Mouse (Mus musculus) heart, adult 11 months (tissue): Measurements from ENCODE around the gene Stx5a.
"Not testable (repeated sequence)": the region's sequence is repeated elsewhere in the genome, so short reads cannot be mapped to it uniquely, and the experiment has no call there.

Experiments used
- DNase-seq: peaks from one replicate; pipeline ENCODE4 v3.0.0; 2022

The Stx5a gene

DNA sequence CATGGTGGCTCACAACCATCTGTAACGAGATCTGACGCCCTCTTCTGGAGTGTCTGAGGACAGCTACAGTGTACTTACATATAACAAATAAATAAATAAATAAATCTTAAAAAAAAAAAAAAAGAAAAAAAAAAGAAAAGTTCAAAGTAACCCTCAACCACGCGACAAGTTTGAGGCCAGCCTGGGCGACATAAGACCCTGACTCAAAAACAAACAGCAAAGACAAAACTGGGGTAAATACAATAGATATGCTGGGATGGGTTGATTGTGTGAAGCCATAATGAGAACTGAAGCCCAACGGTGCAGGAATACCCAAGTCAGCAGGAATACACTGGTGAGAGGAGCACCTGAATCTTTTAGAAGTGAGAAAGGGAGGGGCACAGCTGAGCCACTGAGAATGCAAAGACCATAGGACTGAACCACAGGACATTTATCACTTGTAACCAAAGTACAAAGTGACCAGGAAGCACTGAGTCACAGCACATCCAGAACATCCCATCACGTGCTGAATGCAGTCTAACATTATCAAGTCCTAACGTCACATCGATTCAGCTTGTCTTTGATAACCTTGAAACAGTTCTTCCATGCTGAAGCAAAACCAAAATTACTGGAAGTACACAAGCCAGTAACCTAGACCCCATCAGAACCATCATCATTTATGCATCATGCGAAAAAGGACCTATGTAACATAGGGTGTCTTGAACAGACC lies 24.3 kb upstream of the Stx5a start:
- no peak for DNase-seq

DNA sequence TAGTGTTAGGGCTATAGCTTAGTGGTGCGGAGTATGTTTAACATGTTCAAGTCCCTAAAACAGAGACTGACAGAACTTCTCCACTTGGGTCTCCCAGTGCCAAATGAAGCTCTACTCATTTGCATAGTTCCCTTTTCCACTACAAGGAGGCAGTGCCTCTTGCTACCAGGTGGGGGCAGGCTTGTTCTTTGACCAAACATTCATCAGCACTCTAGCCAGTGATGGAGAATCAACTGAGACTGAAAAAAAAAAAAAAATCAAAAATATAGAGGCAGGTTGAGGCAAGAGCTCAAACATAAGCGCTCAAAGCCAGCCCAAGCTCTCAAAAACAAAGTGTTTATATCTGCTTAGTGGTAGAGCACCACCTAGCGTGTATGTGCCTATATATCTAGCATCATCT lies 22.9 kb upstream of the Stx5a start:
- peak; percentile 92 for DNase-seq

DNA sequence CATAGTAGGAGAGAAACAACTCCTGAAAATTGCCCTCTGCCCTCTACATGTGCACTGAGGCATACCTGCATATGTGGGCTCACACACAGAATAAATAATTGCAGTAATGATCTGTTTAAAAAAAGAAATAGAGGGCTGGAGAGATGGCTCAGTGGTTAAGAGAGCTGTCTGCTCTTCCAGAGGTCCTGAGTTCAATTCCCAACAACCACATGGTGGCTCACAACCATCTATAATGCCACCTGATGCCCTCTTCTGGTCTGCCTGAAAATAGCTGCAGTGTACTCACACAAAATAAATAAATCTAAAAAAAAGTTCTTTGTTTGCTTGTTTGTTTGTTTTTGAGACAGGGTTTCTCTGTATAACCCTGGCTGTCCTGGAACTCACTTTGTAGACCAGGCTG lies 22.2 kb upstream of the Stx5a start:
- DNase-seq: not testable (repeated sequence)

DNA sequence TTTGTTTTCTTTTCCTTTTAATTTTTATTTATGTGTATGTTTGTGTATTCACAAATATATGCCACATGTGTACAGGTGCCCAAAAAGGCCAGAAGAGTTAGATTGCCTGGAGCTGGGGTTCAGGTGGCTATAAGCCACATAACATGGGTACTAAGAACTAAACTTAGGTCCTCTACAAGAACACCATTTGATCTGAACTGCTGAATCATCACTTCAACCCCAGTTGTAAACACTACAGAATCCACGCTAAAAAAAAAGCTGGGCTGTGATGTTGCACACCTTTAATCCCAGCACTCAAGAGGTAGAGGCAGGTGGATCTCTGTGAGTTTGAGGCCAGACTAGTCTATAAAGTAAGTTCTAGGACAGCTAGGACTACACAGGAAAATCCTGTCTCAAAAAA lies 19.8 kb upstream of the Stx5a start:
- no peak for DNase-seq

DNA sequence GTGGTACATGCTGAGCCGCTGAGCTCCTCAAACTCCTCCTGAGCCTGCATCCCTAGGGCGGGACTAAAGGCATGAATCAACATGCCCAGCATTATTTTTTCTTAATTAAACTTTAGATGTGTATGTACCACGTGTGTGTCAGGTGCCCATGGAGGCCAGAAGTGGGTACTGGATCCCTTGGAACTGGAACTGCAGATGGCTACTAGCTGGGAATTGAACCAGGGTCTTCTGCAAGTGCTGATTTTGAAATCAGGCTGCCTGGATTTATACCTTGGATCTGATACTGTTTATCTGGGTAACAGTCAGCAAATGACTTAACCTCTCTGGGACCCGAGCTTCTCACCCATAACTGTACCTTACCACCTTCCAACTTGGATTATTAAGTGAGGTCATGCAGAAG lies 19.2 kb upstream of the Stx5a start:
- DNase-seq: no peak

DNA sequence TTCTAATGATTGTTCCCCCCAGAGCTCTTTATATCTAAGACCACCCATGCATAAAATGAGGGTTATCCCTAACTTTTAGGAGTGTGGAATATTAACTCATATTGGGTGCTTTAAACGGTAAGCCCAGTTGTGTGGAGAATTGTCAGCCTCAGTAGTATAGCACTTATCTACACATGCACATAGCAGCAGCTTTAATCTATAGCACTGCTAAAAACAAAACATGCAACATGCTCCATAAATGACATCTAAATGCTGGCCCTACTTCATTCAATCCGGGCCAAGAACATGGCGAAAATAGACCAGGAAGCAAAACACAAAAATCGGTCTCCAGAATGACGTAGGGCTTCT lies 18.7 kb upstream of the Stx5a start:
- DNase-seq: no peak

DNA sequence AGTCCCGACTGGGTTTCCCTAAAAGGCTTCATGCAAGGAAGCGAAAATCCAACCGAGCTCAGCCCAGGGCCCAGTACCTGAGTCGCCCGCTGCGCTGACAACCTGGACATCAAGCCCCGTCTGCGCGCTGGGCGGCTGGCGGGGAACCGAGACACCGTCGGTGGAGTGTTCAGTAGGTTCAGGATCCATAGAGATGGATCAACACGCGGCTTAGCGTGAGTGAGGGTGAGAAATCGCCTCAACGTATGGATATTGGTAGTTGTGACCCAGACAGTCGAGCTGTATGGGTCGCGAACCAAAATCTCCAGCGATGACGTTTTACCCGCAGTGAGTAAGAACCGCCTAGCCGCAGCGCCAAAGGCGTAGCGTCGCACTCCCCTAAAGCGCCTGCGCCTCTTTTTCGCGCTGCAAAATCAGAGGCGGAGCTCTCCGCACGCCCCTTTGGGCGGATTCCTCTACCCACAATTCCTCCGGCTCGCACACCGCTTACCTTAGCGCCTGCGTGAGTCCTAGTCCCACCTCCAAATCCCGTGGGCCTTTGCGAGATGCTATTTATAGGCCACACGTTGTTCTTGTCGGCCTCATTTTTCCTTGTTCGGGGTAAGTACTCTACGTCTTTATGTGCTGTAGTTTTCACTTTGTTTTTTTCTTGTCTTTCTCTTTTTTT lies 18.2 kb upstream of the Stx5a start, which contains the start of gene Slc3a2:
Gene Slc3a2 (minus strand): TSS at position 463 of the 667 bp plus-strand sequence.
- DNase-seq: peak; percentile 100

DNA sequence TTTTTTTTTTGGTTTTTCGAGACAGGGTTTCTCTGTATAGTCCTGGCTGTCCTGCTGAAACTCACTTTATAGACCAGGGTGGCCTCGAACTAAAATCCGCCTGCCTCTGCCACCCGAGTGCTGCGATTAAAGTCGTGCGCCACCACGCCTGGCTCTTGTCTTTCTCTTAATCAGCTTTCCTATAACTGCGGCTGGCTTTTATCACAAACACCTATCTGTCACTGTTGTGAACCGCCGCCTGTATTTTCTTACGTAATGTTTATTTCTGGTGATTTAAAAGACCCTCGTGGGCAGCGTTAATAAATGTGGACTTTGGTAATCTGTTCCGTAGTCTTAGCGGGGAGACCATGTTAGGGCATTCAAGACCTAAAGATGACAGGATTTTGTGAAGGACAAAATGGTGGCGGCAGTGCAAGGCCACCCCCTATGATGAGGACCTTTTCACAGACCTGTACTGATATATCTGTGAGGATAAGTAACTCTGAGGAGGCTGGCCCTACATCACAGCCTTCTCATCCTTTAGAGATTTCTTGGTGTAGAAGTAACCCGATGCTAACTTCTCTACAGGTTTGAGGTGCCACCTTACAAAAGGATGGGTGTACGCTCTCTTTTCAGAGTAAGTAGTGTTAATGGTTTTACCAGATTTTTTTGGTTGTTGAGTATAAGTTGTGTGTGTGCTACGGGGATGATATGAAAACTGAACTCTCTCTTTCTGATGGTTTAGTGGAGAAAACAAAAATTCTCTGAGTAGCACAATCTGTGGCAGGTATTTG lies 17.5 kb upstream of the Stx5a start:
- peak; percentile 90 for DNase-seq

DNA sequence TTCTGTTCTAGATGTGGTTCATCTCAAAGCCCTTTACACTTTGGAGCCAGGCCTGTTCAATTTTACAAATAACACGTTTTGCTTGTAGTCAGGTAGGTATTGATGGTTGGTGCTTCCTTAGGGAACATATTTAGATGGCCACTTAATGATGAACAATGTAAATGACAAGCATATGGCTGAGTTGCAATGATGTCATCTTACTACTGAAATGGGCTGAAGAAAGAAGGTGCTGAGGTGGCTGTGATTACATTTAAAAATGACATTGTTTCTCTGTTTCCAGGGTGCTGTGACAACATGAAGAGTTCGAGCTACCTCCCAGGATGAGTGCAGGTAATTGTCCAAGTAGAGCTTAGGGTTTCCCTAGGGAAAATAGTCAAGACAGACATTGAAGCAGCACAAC lies 16.8 kb upstream of the Stx5a start:
- DNase-seq: no peak

DNA sequence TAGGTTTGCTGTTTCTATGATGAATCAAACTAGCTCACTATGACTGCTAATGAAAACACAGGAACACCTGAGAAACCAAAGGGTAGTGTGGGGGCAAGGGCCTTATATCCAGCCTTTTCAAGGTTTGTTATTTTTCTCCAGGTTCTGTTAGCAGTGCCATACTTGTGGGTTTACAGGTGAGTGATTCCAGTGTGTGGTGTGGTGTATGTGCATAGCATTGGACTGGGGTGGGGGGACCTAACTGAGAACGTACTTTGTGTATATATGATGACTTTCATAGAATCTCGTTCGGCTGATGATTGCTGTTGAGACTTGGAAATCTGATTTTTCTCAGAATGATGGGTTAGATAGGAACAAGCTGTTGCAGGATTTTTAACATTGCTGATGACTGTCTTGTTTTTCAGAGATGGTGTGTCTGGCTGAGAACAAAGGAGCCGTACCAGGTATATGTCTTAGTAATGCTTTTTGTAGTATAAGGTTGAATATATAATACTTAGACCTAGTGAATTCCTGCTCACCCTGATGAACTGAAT lies 16.1 kb upstream of the Stx5a start:
- no peak for DNase-seq

DNA sequence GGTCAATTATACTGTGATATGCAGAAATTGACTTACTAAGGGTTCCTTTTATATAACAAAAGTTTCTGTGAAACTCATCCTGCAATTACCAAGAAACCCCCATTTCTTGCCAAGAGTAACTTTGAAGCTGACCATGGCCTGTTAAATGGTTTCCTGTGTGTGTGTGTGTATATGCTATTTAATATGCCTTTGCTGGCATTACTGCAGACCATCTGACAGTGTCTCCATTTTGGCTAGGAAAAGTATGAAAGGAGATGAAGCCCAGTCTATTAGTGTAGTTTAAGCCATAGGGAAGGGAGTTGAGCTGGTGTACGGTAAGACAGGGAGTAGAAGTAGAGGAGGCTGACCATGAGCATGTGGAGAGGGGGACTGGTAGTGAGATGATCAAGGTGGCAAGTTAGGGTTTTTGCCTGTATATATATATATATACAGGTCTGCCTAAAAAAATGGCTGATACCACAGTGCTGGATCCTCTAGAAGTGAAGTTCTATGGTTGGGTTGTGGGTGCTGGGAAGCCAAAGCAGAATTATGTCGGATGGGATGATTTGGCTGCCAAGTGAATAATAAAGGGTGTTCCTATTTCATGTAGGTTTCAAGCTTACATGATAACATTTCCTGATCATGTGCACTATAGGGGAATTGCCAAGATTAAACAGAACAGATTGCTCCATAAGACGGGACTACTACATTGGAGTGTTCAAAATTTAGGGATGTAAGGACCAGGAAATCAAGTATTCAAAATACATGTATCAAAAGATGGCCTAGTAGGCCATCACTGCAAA lies 14.4 kb upstream of the Stx5a start:
- no peak for DNase-seq

DNA sequence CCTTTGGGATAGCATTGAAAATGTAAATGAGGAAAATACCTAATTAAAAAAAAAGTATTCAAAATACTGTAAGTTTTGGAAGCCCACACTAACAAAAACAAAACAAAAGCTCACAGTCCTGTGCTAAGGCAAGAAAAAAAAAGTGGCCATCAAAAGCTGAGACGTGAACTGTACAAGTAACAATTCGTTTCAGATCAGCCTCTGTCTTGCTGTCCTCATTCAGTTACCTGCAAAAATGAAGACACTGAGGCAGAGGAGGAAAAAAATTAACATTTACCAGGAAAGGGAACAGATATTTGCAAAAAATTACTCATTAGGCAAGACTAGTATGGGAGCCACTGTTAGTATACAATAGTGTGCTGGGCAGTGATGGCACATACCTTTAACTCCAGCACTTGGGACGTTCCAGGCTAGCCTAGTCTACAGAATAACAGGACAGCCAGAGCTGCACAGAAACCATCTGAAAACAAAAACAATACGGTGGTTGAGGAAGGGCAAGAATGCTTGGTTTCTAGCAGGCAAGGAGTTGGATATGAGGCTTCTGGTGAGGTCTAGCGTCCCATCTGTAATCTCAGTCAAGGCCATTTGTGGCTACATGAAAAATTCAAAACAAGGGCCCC lies 13.6 kb upstream of the Stx5a start:
- no peak for DNase-seq

DNA sequence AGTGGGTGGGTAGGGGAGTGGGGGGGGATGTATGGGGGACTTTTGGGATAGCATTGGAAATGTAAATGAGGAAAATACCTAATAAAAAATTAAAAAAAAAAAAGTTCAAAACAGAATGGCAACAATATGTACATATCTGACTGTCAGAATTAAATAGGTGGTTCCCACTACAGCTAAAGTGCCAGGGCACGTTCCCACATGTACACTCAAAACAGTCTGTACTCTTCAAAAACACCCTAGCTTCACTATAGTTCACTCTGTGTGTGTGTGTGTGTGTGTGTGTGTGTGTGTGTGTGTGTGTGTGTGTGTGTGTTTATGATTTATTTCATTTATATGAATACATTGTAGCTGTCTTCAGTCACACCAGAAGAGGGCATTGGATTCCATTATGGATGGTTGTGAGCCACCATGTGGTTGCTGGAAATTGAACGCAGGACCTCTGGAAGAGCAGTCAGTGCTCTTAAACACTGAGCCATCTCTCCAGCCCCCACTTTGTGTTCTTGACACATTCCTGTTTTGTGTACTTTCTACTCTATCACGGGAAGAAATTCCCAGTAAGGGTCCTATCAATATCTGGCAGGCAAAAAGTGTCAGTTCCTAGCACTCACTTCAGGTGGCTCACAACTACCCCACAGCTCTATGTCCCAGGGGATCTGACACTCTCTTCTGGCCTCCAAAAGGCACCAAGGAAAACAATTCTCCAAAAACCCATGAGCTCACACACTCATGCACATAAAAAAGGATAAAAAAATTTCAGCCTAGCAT lies 12.7 kb upstream of the Stx5a start:
- DNase-seq: not testable (repeated sequence)

DNA sequence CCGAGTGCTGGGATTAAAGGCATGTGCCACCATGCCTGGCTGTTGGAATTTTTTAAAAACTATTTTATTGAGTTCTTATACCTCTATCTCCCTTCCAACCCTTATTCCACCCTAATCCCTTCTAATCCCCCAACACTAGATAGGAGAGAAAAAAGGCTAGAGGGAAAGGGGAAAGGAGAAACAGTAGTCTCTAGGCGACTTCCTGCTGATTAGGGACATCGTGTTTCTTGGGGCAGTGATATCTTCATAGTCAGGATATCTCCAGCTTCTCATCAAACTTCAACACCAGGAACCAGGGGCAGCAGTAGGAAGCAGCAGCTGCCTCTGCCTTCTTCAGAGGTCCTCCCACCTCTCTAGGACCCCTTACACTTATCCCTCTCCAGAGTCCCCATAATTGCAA lies 6.9 kb upstream of the Stx5a start:
- peak; percentile 70 for DNase-seq

DNA sequence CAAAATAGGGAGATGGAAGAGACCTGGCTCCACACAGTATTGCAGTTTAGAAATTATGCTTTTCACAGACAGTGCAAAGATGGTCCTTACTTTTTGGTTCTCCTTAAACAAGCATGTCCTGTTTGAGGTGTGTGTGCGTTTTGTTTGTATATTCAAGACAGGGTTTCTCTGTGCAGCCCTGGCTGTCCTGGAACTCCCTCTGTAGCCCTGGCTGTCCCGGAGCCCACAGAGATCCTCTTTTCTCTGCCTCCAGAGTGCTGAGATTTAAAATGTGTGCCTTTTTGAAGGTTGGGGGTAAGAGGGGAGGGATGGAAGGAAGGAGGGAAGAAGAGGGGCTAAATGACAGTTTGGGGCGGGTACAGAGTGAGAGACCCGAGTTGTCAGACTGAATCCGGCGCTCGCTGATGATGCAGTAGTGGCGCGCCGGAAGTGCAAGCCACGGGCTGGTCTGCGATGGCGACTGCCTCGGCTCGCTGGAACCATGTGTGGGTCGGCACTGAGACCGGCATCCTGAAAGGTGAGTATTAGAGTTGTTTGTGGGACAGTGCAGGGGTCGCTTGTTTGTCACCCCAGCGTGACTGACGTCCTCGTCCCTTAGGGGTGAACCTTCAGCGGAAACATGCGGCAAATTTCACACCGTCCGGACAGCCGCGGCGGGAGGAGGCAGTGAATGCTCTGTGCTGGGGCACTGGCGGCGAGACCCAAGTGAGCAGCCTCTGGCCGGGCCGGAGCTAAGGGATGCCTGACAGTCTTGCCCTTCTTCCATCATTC lies 5.6 kb upstream of the Stx5a start, which contains the start of gene Wdr74:
Gene Wdr74 (plus strand): TSS at position 439 of the 771 bp plus-strand sequence.
- DNase-seq: peak; percentile 99

DNA sequence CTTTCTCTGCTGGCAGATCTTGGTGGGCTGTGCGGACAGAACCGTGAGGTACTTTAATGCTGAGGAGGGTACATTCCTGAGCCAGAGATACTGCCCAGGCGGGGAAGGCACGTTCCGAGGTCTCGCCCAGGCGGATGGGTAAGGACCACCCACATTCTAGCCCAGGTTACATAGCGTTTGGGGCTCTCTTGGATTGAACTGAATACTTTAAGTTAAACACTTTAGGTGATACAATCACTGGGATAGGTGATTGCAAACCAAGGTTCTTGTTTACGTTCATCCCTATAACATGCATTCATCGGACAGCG lies 5.1 kb upstream of the Stx5a start:
- no peak for DNase-seq

DNA sequence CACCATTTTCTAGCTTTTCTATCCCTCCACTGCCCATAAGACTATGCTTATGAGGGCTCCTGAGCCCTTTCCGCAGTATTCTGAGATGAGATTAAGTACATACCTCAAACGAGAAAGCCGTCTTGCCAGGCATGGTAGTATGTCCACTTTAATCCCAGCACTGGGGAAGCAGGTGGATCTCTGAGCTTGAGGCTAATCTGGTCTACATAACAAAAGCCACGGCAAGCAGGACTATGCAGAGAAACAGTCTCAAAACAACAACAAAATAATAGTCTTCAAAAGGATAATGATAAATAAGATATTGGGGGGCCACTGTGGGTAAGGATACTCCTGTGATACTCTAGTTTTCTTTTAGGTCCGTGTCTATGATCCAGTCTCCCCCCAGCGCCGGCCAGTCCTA lies 2.3 kb upstream of the Stx5a start:
- DNase-seq: peak; percentile 70

DNA sequence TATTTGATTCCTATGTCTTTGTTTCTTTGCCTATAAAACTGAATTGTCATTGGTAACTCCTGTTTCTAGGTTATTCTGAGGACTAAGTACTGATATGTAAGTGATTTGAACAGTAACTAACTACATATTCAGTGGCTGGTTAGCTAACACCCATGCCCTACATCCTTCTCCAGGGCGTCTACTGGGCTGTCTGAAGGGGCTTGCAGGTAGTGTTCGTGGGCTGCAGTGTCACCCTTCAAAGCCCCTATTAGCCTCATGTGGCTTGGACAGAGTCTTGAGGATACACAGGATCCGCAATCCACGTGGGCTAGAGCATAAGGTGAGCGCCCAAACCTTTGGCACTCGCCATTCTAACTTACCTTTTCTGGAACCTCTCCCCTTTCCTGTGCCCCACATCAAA lies 1.6 kb upstream of the Stx5a start:
- peak; percentile 82 for DNase-seq

DNA sequence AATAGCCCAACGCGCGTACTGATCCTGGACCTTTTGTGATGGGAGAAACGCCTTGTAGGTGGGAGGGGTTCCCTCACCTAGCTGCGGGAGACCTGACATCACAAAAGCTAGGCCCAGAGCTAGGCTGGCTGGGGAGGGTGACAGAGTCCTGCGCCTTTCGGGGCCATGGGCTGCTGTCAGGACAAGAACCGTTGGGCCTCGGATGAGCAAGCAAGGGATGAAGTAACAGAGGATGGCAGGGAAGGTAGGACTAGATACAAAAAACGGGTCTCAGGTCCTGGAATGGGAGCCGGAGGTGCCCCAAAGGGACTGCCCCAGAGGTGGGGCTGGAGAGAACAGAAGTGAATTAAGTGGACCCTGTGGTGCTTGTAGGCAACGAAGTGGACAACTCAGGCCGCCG lies 610 bp upstream of the Stx5a start, which contains the start of gene 1700092M07Rik:
Gene 1700092M07Rik (plus strand): TSS at position 116 of the 400 bp plus-strand sequence.
- peak; percentile 92 for DNase-seq

DNA sequence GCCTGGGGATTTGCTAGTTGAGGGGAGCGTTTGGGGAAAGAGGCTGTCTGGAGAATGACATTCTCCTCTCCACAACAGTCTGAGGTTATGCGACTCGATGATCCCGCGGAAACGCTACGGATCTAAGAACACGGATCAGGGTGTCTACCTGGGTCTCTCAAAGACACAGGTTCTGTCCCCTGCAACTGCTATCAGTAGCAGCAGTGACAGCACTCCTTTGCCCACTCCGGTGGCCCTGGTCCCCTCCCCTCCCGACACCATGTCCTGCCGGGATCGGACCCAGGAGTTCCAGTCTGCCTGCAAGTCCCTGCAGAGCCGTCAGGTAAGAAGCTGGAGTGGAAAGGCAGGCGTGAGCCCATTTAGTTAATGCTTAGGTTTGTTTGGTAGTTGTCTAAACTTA lies 963 bp downstream of the Stx5a start:
- peak; percentile 94 for DNase-seq

DNA sequence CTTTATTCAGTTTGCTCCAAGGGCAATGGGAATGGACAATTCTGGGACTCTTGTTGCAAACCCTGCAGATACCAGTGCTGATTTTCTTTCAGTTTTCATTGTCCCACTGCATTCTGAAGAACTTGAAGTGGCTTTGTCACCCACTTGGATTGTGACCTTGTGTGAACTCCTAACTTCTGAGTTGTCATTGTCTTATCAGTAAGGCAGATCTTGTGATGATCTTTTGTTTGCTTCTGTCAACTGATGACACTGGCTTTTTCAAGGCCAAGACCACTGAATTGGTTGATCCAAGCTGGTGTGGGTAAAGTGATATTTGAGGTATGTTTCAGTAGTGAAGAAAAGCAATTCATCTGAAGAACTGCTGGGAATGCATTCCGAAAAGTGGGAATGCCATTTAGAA lies 4.2 kb downstream of the Stx5a start:
- no peak for DNase-seq
